10 mouse cellular contexts compared by ENCODE assay signal in genomic region chr7:64001611-64002111, GRCm38 (mm10).
DNase-seq lines count a peak whose midpoint lies in the region; ATAC-seq and TF ChIP-seq lines count a peak whose summit lies in the region.
"Had no signal": no experiment of that assay in that cellular context is flagged by ENCODE, and none has a peak within 500 bp of the region (broad histone marks: within the 10 kb centered on the region; RNA-seq: fewer than 3 reads in every experiment).

No protein-coding gene starts in this region.

- H3K36me3 ChIP-seq in heart, adult 2 months (ENCODE audit: control insufficient read depth, insufficient read depth, low read length): no peaks in the 10 kb centered on the region
- no peaks in the 10 kb centered on the region for H3K36me3 ChIP-seq in G1E (replicated peaks)
- no peaks in the 10 kb centered on the region for H3K36me3 ChIP-seq in liver, adult 2 months (ENCODE audit: control insufficient read depth, insufficient read depth, low read length)
- no peaks in the 10 kb centered on the region for H3K36me3 ChIP-seq in intestine, postnatal 0 days (ENCODE audit: control insufficient read depth, insufficient read depth)
- no peaks in the 10 kb centered on the region for H3K36me3 ChIP-seq in forebrain, embryonic 14.5 days (ENCODE audit: control insufficient read depth, insufficient read depth, low read length)

- no peak for ATAC-seq in G1E (ENCODE audit: extremely low read depth, insufficient number of reproducible peaks, low FRiP score, poor library complexity, severe bottlenecking)
- ATAC-seq in intestine, postnatal 0 days: no peak
- ATAC-seq in forebrain, embryonic 14.5 days: no peak

- WGBS in heart, adult 2 months: 63% methylated on average over 9 of the region's 9 CpGs
- WGBS in liver, adult 2 months: 44% methylated on average over 9 of the region's 9 CpGs
- WGBS in intestine, postnatal 0 days: 55% methylated on average over 8 of the region's 9 CpGs
- 67% methylated on average over 9 of the region's 9 CpGs for WGBS in forebrain, embryonic 14.5 days

- H3K4me3 ChIP-seq in heart, adult 2 months: no peak overlapping the region
- peak overlapping the region; percentile 36; the same call in 1 of the 2 replicates for H3K4me3 ChIP-seq in G1E (ENCODE audit: low read depth, low read length)
- no peak overlapping the region for H3K4me3 ChIP-seq in liver, adult 2 months (ENCODE audit: insufficient read depth, low read depth, low read length)
- no peak overlapping the region for H3K4me3 ChIP-seq in intestine, postnatal 0 days (ENCODE audit: low read depth, low read length)
- no peak overlapping the region for H3K4me3 ChIP-seq in forebrain, embryonic 14.5 days (ENCODE audit: low read depth, low read length)

- no peaks in the 10 kb centered on the region for H3K27me3 ChIP-seq in heart, adult 2 months (ENCODE audit: control insufficient read depth, insufficient read depth, low read length)
- no peaks in the 10 kb centered on the region for H3K27me3 ChIP-seq in G1E (ENCODE audit: insufficient read depth, low read length)
- H3K27me3 ChIP-seq in liver, adult 2 months (ENCODE audit: control insufficient read depth, insufficient read depth, low read length): no peaks in the 10 kb centered on the region
- no peaks in the 10 kb centered on the region for H3K27me3 ChIP-seq in intestine, postnatal 0 days (replicated peaks; ENCODE audit: control insufficient read depth, insufficient read depth, low read length)
- no peaks in the 10 kb centered on the region for H3K27me3 ChIP-seq in forebrain, embryonic 14.5 days (replicated peaks; ENCODE audit: control insufficient read depth, insufficient read depth, low read length)

- no peak for TF ChIP-seq POLR2A in heart, adult 2 months (IDR thresholded peaks at IDR 0.05; ENCODE audit: insufficient read depth, low read depth, low read length)
- TF ChIP-seq POLR2A in liver, adult 2 months (IDR thresholded peaks at IDR 0.05; ENCODE audit: extremely low read depth, insufficient read depth, low read length): no peak

- H3K4me1 ChIP-seq in heart, adult 2 months (ENCODE audit: control insufficient read depth, insufficient read depth, low read length): peaks cover 3% of the 10 kb centered on the region; the same call in 1 of the 2 replicates
- H3K4me1 ChIP-seq in G1E (ENCODE audit: insufficient read depth, low read depth, low read length): peaks cover 78% of the 10 kb centered on the region
- no peaks in the 10 kb centered on the region for H3K4me1 ChIP-seq in liver, adult 2 months (ENCODE audit: control insufficient read depth, insufficient read depth, low read length)
- H3K4me1 ChIP-seq in intestine, postnatal 0 days (replicated peaks; ENCODE audit: control insufficient read depth, insufficient read depth, low read length): no peaks in the 10 kb centered on the region
- no peaks in the 10 kb centered on the region for H3K4me1 ChIP-seq in forebrain, embryonic 14.5 days (ENCODE audit: control insufficient read depth, insufficient read depth, low read length)

- no peaks in the 10 kb centered on the region for H3K9me3 ChIP-seq in G1E (replicated peaks)
- no peaks in the 10 kb centered on the region for H3K9me3 ChIP-seq in intestine, postnatal 0 days (ENCODE audit: control insufficient read depth)
- H3K9me3 ChIP-seq in forebrain, embryonic 14.5 days (replicated peaks; ENCODE audit: control insufficient read depth, low read length): no peaks in the 10 kb centered on the region

- DNase-seq in heart, adult 2 months: peak; percentile 36 to 70
- DNase-seq in heart, postnatal 10 days: no peak
- DNase-seq in G1E (ENCODE audit: low spot score): no peak
- DNase-seq in liver, adult 2 months (ENCODE audit: extremely low read depth, low read depth, low spot score): peak; percentile 30
- peak; percentile 65 for DNase-seq in naive thymus-derived CD4-positive, alpha-beta T cell, adult 2 months (ENCODE audit: low read depth)
- DNase-seq in forebrain, embryonic 14.5 days (ENCODE audit: low spot score): no peak
- DNase-seq in frontal cortex, postnatal 25 days (ENCODE audit: low spot score in 2 of 2): no peak
- DNase-seq: cerebellum, adult 9-11 months; midbrain, embryonic 14.5 days had no signal

- no peaks in the 10 kb centered on the region for H3K79me2 ChIP-seq in heart, adult 2 months (replicated peaks; ENCODE audit: control insufficient read depth, insufficient read depth, low read length)
- H3K79me2 ChIP-seq in liver, adult 2 months (ENCODE audit: control insufficient read depth, insufficient read depth, low read length): no peaks in the 10 kb centered on the region

- H3K9ac ChIP-seq in heart, adult 2 months (ENCODE audit: low read depth, low read length): no peak overlapping the region
- H3K9ac ChIP-seq in liver, adult 2 months (ENCODE audit: low read depth, low read length): no peak overlapping the region
- no peak overlapping the region for H3K9ac ChIP-seq in intestine, postnatal 0 days (ENCODE audit: low read depth, low read length)
- no peak overlapping the region for H3K9ac ChIP-seq in forebrain, embryonic 14.5 days (ENCODE audit: low read length)

- intact Hi-C loops in heart, adult 2 months (cut with DNase I): no loop called here
- intact Hi-C loops in heart, postnatal 10 days (cut with DNase I): no loop called here

- no peak for TF ChIP-seq EP300 in heart, adult 2 months (IDR thresholded peaks at IDR 0.05; ENCODE audit: insufficient read depth, low read depth, low read length)

- no peak for TF ChIP-seq CTCF in heart, adult 2 months (IDR thresholded peaks at IDR 0.05)
- TF ChIP-seq CTCF in G1E (IDR thresholded peaks at IDR 0.05; ENCODE audit: low read depth, low read length): no peak
- no peak for TF ChIP-seq CTCF in liver, adult 2 months (IDR thresholded peaks at IDR 0.05; ENCODE audit: low read depth, low read length)
- TF ChIP-seq CTCF in intestine, postnatal 0 days (IDR thresholded peaks at IDR 0.05; ENCODE audit: low read depth): no peak

- no peak overlapping the region for H3K27ac ChIP-seq in heart, adult 2 months
- no peak overlapping the region for H3K27ac ChIP-seq in liver, adult 2 months (replicated peaks; ENCODE audit: insufficient read depth, low read depth, low read length)
- no peak overlapping the region for H3K27ac ChIP-seq in intestine, postnatal 0 days (ENCODE audit: low read depth, low read length)
- no peak overlapping the region for H3K27ac ChIP-seq in forebrain, embryonic 14.5 days (ENCODE audit: low read depth, low read length)

- no peak overlapping the region for H3K4me2 ChIP-seq in intestine, postnatal 0 days (replicated peaks; ENCODE audit: low read depth)
- H3K4me2 ChIP-seq in forebrain, embryonic 14.5 days (ENCODE audit: low read length): no peak overlapping the region

Comparison
In these comparisons a context has a peak if more than half of its experiments do, and no peak if none do; other contexts are left out.
1. DNase-seq: peak in heart, adult 2 months (2 of 2), liver, adult 2 months (single experiment) and naive thymus-derived CD4-positive, alpha-beta T cell, adult 2 months (single experiment); none in heart, postnatal 10 days (0 of 2), G1E (single experiment), forebrain, embryonic 14.5 days (single experiment) and frontal cortex, postnatal 25 days (0 of 2).